Mouse (Mus musculus): Measurements from ENCODE around the gene Mrps23. TPM values are rescaled to one million over a fixed set of nuclear protein-coding genes. Genes with fewer than 3 reads are reported as not detected.

Mrps23 gene
- polyA plus RNA-seq, 1 experiment from 2014 or later = 52.7 TPM

Other genes starting within 250 kb of the Mrps23 start
- gene Dynll2, start 216.9 kb upstream of the Mrps23 start, polyA plus RNA-seq (2018) = 62.0 to 99.4 TPM (median 76.2 TPM) in 3 replicates
- gene Srsf1, start 157.0 kb upstream of the Mrps23 start, polyA plus RNA-seq (2018) = 77.7 to 105 TPM (median 79.2 TPM) in 3 replicates
- 12.2 to 18.4 TPM (median 14.4 TPM) in 3 replicates for gene Vezf1, start 136.1 kb upstream of the Mrps23 start, polyA plus RNA-seq (2018)
- 0.95 to 2.5 TPM (median 2.2 TPM) in 3 replicates for gene Cuedc1, start 106.3 kb upstream of the Mrps23 start, polyA plus RNA-seq (2018)
- gene Ccdc182, start 89.7 kb downstream of the Mrps23 start, polyA plus RNA-seq (2018) = not detected in 3 replicates